Mouse (Mus musculus) hindbrain, embryonic 13.5 days (tissue): ENCODE measurements around the gene Kmt2b. TPM values are rescaled to one million over a fixed set of nuclear protein-coding genes. Genes with fewer than 3 reads are reported as not detected.

Experiments used
- ATAC-seq: fragments of 200-750 bp; cut with Nextera tagmentation; 2 replicates; pipeline ENCODE4 v1.8.0; 2017; ENCODE audit warnings: moderate TSS enrichment; ENCODE audit not compliant: low FRiP score
- H3K27ac ChIP-seq: fragments of 300-500 bp; sonication (generic); 2 replicates; pipeline ENCODE4 v1.5.1; 2015; ENCODE audit warnings: inconsistent platforms, mild to moderate bottlenecking, moderate library complexity
- H3K27me3 ChIP-seq: fragments of 300-500 bp; sonication (generic); 2 replicates; pipeline ENCODE4 v1.6.1; 2015; ENCODE audit warnings: mild to moderate bottlenecking, inconsistent platforms
- H3K36me3 ChIP-seq: fragments of 300-500 bp; sonication (generic); 2 replicates; pipeline ENCODE4 v1.6.1; 2015; ENCODE audit warnings: mild to moderate bottlenecking, inconsistent platforms
- H3K4me1 ChIP-seq: fragments of 300-500 bp; sonication (generic); replicated peaks from 2 replicates; pipeline ENCODE4 v1.6.1; 2015; ENCODE audit warnings: inconsistent platforms
- H3K4me2 ChIP-seq: fragments of 300-500 bp; sonication (generic); 2 replicates; pipeline ENCODE4 v1.6.1; 2015; ENCODE audit warnings: inconsistent platforms, mild to moderate bottlenecking, moderate library complexity
- H3K4me3 ChIP-seq: fragments of 300-500 bp; sonication (generic); 2 replicates; pipeline ENCODE4 v1.5.1; 2015; ENCODE audit warnings: mild to moderate bottlenecking, inconsistent platforms
- H3K9ac ChIP-seq: fragments of 300-500 bp; sonication (generic); 2 replicates; pipeline ENCODE4 v1.6.1; 2015; ENCODE audit warnings: mild to moderate bottlenecking, inconsistent platforms
- H3K9me3 ChIP-seq: fragments of 300-500 bp; sonication (generic); 2 replicates; pipeline ENCODE4 v1.6.1; 2016; ENCODE audit warnings: inconsistent platforms
- WGBS: fragments of 180-500 bp; shearing (Covaris S2); methylation state at CpG from one replicate; pipeline ENCODE4 v1.1.7; 2015; 5-methylcytosine and 5-hydroxymethylcytosine counted together
- polyA plus RNA-seq: library from polyadenylated mRNA; unstranded; fragments of >200 nt; fragmentation: Nextera tagmentation; extraction: Ambion mirVana; gene quantifications from 2 replicates; pipeline ENCODE4 v1.2.1, GENCODE M21; 2015

Gene Kmt2b
- polyA plus RNA-seq, 1 experiment from 2014 or later = 10.7 TPM

GRCm38 (mm10) chr7:30560296-30560695 is 28.2 kb downstream of the Kmt2b start:
- Histone ChIP-seq H3K9ac (no peak overlapping the region), H3K27me3 (no peaks in the 10 kb centered on the region), H3K4me1 (peaks cover 42% of the 10 kb centered on the region), H3K9me3 (no peaks in the 10 kb centered on the region), H3K4me2 (peak overlapping the region; percentile 91), H3K4me3 (no peak overlapping the region; the same call in 1 of the 2 replicates), H3K27ac (peak overlapping the region; percentile 24; the same call in 1 of the 2 replicates), H3K36me3 (peaks cover 28% of the 10 kb centered on the region)
- no peak for ATAC-seq
- WGBS = 76% methylated on average over 2 of the region's 2 CpGs

- under 1% methylated on average over 20 of the region's 20 CpGs for WGBS
- peak within 1 kb of the TSS; percentile 61 for H3K4me3 ChIP-seq
Observed at GRCm38 (mm10) chr7:30559443-30559954, 29.0 kb downstream of the Kmt2b start, which contains the start of gene Lin37. Lin37 (minus strand) TSS chr7:30559838.

GRCm38 (mm10) chr7:30558656-30559442 is 29.7 kb downstream of the Kmt2b start:
- 16% methylated on average over 12 of the region's 12 CpGs for whole genome bisulfite sequencing
- Histone ChIP-seq H3K27ac (peak overlapping the region; percentile 41), H3K36me3 (peaks cover 39% of the 10 kb centered on the region), H3K27me3 (peaks cover 8% of the 10 kb centered on the region; the same call in 1 of the 2 replicates), H3K9ac (peak overlapping the region; percentile 88), H3K4me3 (peak overlapping the region; percentile 61), H3K4me2 (peak overlapping the region; percentile 91), H3K4me1 (peaks cover 38% of the 10 kb centered on the region), H3K9me3 (no peaks in the 10 kb centered on the region)
- ATAC-seq = no peak

More at GRCm38 (mm10) chr7:30559443-30559954, 29.0 kb downstream of the Kmt2b start, which contains the start of gene Lin37:
- peak within 1 kb of the TSS; percentile 41 for H3K27ac ChIP-seq
- no peaks in the 10 kb centered on the region for H3K9me3 ChIP-seq
- peaks cover 41% of the 10 kb centered on the region for H3K4me1 ChIP-seq
- peak; percentile 86 for ATAC-seq
- H3K4me2 ChIP-seq = peak within 1 kb of the TSS; percentile 91
- H3K27me3 ChIP-seq = peaks cover 1% of the 10 kb centered on the region; the same call in 1 of the 2 replicates
- H3K36me3 ChIP-seq = peaks cover 33% of the 10 kb centered on the region
- peak within 1 kb of the TSS; percentile 88 for H3K9ac ChIP-seq

DNA sequence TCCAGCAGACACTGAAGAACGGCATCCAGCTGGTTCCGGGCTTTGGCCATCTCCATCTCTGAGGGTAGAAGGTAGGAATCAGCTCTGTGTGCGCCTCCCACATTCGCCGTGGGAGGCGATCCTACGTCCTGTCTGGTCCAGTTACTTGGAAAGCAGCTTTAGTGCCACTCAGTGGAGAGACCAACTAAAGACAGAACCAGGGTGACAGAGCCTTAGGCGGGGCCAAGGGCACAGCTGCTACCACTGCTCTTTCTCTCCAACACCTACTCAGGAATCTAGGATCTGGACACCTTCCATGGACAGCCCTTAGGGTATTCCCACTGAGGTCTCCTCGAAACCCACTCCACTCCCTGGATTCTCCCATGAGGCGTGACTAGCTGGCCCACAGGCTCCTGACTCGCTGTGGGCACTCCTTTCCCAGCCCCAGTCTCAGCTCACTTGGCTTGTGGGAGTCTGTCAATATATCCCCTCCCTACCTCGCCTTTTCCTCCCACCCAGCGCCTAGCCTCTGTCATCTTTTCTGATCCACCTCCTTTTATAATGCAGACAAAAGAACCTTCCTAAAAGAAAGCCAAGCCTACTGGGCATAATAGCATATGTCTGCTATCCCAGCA is 30.5 kb downstream of the Kmt2b start:
- 87% methylated on average over 13 of the region's 13 CpGs for WGBS
- ATAC-seq = no peak
- Histone ChIP-seq H3K27me3 (peaks cover 11% of the 10 kb centered on the region; the same call in 1 of the 2 replicates), H3K36me3 (peaks cover 39% of the 10 kb centered on the region), H3K4me2 (peak overlapping the region; percentile 91), H3K4me1 (peaks cover 43% of the 10 kb centered on the region), H3K4me3 (0 out of 2 replicates have a peak overlapping the region, but pooled peaks have one; percentile 61), H3K27ac (no peak overlapping the region), H3K9ac (peak overlapping the region; percentile 88), H3K9me3 (no peaks in the 10 kb centered on the region)

DNA sequence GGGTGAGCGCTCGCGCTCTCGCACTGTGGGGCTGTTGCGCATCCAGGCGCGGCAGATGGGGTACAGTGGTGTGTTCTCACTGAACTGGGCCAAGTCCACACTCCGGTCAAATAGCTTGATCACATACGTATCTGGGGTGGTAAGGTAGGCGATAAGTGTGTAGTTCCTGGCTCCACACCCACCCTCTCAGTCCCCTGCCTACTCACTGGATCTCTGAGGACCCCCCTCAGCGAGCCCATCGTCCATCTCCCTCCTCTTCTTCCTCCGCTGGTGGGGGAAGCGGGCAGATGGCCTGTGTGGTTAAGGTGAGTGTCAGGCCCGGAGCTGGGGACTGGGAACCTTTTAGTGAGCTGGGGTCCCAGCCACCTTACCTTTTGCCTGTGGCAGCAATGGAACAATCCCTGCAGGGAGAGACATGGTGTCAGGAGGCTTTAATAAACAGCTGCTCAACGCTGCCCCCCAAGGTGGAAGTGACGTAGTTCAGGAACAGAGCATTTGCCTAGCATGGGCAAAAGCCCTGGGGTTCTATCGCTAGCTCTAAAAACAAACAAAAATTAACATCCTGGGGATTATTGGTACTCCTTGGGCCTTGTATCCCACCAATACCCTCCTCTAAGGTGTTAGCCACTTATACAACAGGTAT is 31.5 kb downstream of the Kmt2b start:
- WGBS = 97% methylated on average over 18 of the region's 18 CpGs
- peaks cover 11% of the 10 kb centered on the region; the same call in 1 of the 2 replicates for H3K27me3 ChIP-seq
- no peak overlapping the region for H3K27ac ChIP-seq
- H3K9ac ChIP-seq = no peak overlapping the region
- H3K4me3 ChIP-seq = no peak overlapping the region
- no peak for ATAC-seq
- H3K36me3 ChIP-seq = peaks cover 39% of the 10 kb centered on the region
- no peak overlapping the region for H3K4me2 ChIP-seq
- peaks cover 45% of the 10 kb centered on the region for H3K4me1 ChIP-seq
- H3K9me3 ChIP-seq = no peaks in the 10 kb centered on the region

GRCm38 (mm10) chr7:30553810-30554584 is 34.5 kb downstream of the Kmt2b start:
- Histone ChIP-seq H3K36me3 (peaks cover 42% of the 10 kb centered on the region), H3K9ac (peak overlapping the region; percentile 72; the same call in 1 of the 2 replicates), H3K4me3 (peak overlapping the region; percentile 59; the same call in 1 of the 2 replicates), H3K27ac (no peak overlapping the region), H3K4me2 (peak overlapping the region; percentile 88), H3K27me3 (peaks cover 11% of the 10 kb centered on the region; the same call in 1 of the 2 replicates), H3K4me1 (peaks cover 35% of the 10 kb centered on the region), H3K9me3 (no peaks in the 10 kb centered on the region)
- no peak for ATAC-seq
- WGBS = 87% methylated on average over 22 of the region's 22 CpGs

DNA sequence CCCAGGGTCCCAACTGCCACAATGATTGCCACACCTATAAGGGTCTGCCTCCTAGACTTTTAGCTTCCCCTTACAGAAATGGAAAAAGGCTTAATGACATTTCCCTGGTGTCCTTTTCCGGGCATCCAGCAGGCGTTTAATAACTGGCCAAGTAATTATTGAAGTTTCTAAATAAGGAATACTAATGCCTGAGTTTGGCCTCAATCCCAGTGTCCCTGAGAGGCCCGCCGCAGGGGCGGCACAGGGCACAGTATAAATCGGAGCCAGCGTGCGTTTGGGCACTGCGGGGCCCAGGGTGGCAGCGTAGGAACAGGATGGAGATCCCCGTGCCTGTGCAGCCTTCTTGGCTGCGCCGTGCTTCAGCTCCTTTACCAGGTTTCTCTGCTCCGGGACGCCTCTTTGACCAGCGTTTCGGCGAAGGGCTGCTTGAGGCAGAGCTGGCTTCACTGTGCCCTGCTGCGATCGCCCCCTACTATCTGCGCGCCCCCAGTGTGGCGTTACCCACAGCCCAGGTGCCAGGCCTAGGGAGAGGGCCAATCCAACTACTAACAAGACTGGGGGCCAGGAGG is 35.4 kb downstream of the Kmt2b start:
- Histone ChIP-seq H3K4me2 (peak overlapping the region; percentile 88), H3K4me1 (peaks cover 26% of the 10 kb centered on the region), H3K36me3 (peaks cover 46% of the 10 kb centered on the region), H3K27me3 (peaks cover 11% of the 10 kb centered on the region; the same call in 1 of the 2 replicates), H3K9ac (peak overlapping the region; percentile 72), H3K4me3 (peak overlapping the region; percentile 59), H3K27ac (peak overlapping the region; percentile 78), H3K9me3 (no peaks in the 10 kb centered on the region)
- 8% methylated on average over 23 of the region's 23 CpGs for WGBS
- ATAC-seq = no peak

DNA sequence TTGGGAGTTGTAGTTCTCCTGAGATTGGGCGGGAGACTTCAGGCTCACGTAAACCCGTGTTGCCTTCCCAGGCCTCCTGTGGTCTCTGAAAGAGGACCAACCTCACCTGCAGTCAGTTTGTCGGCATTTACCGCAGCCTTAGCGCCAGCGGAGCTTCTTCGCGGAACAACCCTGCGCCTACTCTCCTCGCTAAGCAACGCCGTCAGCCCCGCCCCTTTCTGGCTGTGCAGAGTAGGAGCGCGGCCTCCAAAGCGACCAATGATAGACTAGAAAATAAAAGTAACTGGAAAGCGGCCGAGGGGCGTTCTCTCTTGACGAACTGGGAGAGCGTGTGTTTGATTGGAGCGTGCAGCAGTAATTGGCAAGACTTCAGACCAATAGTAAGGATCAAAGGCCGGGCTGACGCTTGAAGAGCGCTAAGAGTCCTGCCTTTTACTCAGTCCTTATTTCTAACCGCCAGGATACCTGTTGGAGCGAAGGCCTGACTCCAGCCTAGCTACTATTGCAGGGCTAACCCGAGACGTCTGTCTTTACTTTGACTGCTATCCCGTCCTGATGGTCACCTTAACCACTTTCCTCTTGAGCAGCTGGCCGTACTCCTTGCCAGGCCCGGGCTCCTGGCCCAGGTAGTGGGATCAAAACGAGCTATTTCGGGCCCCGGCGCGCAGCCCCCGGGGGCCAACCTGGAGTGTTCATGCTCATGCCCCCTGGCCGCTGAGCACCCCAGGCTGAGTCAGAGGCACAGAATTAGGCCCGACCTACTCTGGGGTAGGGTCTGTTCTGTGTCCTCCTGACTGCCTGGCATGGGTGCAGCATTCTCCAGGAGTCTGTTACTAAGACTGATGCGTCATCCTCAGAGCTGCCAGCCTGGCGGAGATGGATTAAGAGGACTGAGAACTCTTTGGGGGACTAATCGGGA is 36.2 kb downstream of the Kmt2b start, which contains the start of the genes Hspb6 and Proser3:
Gene Hspb6, plus strand, starts transcription at position 77 of the 919 bp plus-strand sequence.
Gene Proser3, minus strand, starts transcription at position 198 of the 919 bp plus-strand sequence.
- Histone ChIP-seq H3K36me3 (peaks cover 42% of the 10 kb centered on the region), H3K4me2 (peak within 1 kb of the TSS; percentile 88), H3K4me1 (peaks cover 19% of the 10 kb centered on the region), H3K9me3 (no peaks in the 10 kb centered on the region), H3K9ac (peak within 1 kb of the TSS; percentile 72), H3K27me3 (peaks cover 11% of the 10 kb centered on the region; the same call in 1 of the 2 replicates), H3K4me3 (peak within 1 kb of the TSS; percentile 59), H3K27ac (peak within 1 kb of the TSS; percentile 93)
- peak; percentile 95 for ATAC-seq
- WGBS = under 1% methylated on average over 44 of the region's 44 CpGs

DNA sequence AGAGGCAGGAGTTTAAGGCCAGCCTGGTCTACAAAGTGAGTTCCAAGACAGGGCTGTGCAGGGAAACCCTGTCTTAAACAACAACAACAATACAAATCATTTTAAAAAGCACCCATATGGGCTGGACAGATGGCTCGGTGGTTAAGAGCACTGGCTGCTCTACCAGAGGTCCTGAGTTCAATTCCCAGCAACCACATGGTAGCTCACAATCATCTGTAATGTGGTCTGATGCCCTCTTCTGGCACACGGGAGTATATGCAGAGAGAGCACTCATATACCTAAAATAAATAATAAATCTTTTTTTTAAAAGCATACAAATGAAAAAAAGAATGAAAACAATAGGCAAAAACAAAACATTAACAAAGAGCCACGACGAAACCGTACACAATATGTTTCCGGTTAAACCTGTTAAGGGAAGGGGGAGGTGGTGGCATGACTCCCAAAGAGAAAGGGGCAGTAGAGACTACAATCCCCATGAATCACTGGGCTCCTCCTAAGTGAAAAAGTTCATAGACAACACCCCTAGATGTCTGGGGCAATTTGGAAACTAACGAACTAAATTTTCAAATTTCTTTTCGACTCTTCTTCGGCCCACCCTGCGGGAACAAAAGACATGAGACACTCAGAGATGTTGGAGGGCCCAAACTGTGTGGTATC is 37.0 kb downstream of the Kmt2b start:
- H3K4me2 ChIP-seq = peak overlapping the region; percentile 88
- H3K27ac ChIP-seq = peak overlapping the region; percentile 93
- H3K36me3 ChIP-seq = peaks cover 34% of the 10 kb centered on the region
- peak overlapping the region; percentile 59 for H3K4me3 ChIP-seq
- peaks cover 11% of the 10 kb centered on the region; the same call in 1 of the 2 replicates for H3K27me3 ChIP-seq
- ATAC-seq = peak; percentile 75
- 3% methylated on average over 10 of the region's 10 CpGs for WGBS
- no peaks in the 10 kb centered on the region for H3K9me3 ChIP-seq
- peak overlapping the region; percentile 72 for H3K9ac ChIP-seq
- H3K4me1 ChIP-seq = peaks cover 18% of the 10 kb centered on the region

GRCm38 (mm10) chr7:30550603-30551002 is 37.9 kb downstream of the Kmt2b start:
- Histone ChIP-seq H3K27ac (no peak overlapping the region), H3K9ac (no peak overlapping the region), H3K4me2 (no peak overlapping the region), H3K4me3 (no peak overlapping the region), H3K9me3 (no peaks in the 10 kb centered on the region), H3K4me1 (peaks cover 18% of the 10 kb centered on the region), H3K36me3 (peaks cover 32% of the 10 kb centered on the region), H3K27me3 (peaks cover 11% of the 10 kb centered on the region; the same call in 1 of the 2 replicates)
- 100% methylated on average over 1 of the region's 1 CpGs for WGBS
- ATAC-seq = no peak
